Mouse (Mus musculus): Measurements from ENCODE around the gene Mtor.

Gene Mtor

DNA sequence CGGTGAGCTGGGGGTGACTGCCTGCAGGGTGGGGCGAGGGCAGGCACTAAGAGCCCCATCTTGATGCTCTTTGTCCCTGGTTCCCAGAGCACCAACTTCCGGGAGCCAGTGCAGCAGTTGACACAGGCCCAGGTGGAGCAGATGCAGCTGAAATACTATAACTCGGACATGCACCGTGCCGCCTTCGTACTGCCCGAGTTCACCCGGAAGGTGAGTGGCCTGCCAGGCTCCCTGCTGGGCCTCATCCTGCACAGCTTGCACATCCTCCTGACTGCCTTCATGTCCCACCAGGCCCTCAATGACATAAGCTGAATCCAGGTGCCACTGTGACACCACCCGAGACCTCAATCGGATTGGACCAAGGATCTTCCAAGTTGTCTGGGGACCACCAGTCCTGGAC is 145.6 kb downstream of the Mtor start:
- DNase-seq (ENCODE audit: low spot score in 2 of 2), result no peak

GRCm38 (mm10) chr4:148595916-148596315 is 147.5 kb downstream of the Mtor start:
- no peak for DNase-seq (ENCODE audit: low spot score in 2 of 2)

DNA sequence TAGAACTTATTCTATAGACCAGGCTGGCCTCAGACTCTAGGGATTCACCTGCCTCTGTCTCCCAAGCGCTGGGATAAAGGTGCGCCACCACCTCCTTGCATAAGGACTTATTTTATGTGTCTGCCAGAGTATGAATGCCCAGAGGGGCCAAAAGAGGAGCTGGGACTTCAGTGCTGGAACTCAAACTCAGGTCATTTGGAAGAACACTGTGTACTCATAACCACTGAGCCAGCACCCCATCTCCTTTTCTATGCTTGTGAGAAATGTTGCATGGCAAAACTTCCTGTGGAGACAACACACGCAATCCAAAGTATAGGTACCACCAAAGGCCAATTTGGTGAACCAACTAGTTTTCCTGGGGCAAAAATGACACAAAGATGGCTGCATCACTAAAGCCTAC is 148.3 kb downstream of the Mtor start:
- no peak for DNase-seq (ENCODE audit: low spot score in 2 of 2)

DNA sequence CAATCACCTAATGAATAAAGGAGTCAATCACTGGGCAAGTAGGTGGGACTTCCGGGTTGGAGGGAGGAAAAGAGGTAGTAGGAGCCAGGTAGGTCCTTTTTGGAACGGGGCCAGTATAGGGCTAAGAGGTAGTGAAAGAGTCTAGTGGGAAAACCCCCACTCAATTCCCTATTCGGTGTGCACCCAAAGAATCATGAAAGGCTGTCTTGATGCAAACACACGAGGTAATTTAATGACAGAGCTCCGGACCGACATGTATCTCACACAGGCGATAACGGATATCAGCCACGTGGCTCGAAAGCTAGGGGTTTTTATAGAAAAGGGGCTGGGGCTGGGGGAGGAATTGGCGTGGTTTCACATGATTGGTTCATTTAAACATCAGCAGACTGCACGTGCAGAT is 150.4 kb downstream of the Mtor start:
- no peak for DNase-seq (ENCODE audit: low spot score in 2 of 2)

GRCm38 (mm10) chr4:148600316-148600715 is 151.9 kb downstream of the Mtor start:
- DNase-seq (ENCODE audit: low spot score in 2 of 2), result no peak

GRCm38 (mm10) chr4:148601871-148602270 is 153.5 kb downstream of the Mtor start:
- no peak for DNase-seq (ENCODE audit: low spot score in 2 of 2)

DNA sequence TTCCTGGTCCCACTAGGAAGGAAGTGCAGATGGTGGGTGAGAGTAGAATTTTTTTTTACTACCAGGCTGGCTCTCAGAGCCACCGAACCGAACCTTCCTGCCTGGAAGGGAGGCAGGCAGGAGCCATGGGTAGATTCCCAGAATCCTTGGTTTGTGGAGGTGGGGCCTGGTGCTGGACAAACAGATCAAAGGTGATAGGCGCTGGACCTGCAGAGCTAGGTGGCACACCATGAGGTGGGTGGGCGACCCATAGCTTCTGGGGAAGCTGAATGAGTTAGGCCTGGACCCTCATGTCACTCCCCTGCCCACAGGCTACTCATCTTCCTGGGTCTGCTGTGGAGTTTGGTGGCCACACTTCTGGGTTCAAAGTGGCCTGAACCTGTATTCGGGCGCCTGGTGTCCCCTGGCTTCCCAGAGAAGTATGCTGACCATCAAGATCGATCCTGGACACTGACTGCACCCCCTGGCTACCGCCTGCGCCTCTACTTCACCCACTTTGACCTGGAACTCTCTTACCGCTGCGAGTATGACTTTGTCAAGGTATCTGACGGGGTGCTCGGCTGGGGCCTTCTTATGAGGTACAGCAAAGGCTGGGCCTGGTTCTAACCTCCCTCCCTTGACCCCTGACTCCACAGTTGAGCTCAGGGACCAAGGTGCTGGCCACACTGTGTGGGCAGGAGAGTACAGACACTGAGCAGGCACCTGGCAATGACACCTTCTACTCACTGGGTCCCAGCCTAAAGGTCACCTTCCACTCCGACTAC is 154.1 kb downstream of the Mtor start, which contains the start of gene Masp2:
Gene Masp2, plus strand, starts transcription at position 198 of the 764 bp plus-strand sequence.
- DNase-seq (ENCODE audit: low spot score in 2 of 2), result no peak

DNA sequence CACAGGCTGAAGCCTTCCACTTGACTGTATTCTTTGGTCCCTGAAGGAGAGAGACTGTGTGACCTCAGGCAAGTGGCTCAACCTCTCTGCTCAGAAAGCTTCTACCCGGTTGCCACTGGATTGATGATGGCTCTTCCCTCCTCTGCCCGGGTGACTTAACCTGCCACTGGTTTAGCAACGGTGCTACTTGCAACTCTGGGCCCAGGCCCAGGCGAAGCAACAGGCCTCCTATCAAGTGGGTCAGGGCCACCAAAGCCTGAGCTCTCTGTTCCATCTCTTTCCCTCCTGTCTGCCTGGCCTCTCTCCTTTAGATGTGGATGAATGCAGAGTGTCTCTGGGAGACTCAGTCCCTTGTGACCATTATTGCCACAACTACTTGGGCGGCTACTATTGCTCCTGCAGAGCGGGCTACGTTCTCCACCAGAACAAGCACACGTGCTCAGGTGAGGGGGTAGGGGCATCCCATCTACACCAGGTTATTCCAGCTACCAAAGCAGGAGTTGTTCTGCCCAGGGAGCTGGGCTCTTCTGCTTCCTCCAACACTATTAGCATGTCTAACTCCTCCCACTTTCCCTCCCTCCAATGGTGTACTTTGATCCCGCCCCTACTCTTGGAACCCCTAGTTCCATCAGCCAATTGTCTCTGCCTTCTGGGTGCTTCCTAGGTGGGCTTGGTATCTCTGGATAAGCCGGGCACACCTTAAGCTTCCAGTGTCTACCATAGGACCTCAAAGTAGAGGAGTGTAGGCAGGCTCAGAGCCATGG is 155.1 kb downstream of the Mtor start:
- peak in 1 of 2 experiments; percentile 36 for DNase-seq (ENCODE audit: low spot score in 2 of 2)

DNA sequence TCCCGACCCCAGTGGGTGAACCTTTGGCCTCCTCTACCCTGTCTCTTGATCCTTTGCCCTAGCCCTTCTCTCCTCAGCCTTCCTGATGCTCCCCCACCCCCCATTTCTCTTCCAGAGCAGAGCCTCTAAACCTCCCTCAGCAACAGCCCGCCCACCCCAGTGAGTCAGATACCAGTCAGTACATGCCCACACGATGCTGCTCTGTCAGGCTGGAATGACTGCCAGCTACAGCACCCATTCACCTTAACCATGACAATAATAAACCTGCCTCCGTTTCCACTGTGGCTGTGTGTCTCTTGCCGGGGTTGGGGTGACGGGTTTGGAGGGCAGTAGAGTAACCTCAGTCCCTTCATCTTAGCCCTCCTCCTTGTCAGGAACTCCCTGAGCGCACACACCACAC is 155.7 kb downstream of the Mtor start:
- DNase-seq (ENCODE audit: low spot score in 2 of 2), result peak; percentile 68 to 73

- DNase-seq (ENCODE audit: low spot score in 2 of 2), result peak; percentile 38 to 54
These were observed 156.2 kb downstream of the Mtor start for GRCm38 (mm10) chr4:148604541-148605165.

All from frontal cortex, postnatal 36 days (tissue).